Mouse (Mus musculus) C2C12 (cell line): ENCODE data around the gene Ptprn2. TPM values are rescaled to one million over a fixed set of nuclear protein-coding genes. Genes with fewer than 3 reads are reported as not detected.

Source experiments
- H3K27me3 ChIP-seq: one replicate; pipeline ENCODE4 v1.6.1; 2011; ENCODE audit not compliant: control insufficient read depth, insufficient read depth, insufficient read length
- H3K36me3 ChIP-seq: one replicate; pipeline ENCODE4 v1.6.1; 2011; ENCODE audit not compliant: control insufficient read depth, insufficient read depth
- H3K4me3 ChIP-seq: one replicate; pipeline ENCODE4 v1.5.1; 2011; ENCODE audit warnings: mild to moderate bottlenecking, control low read depth; ENCODE audit not compliant: poor library complexity, insufficient read depth, severe bottlenecking
- H3K79me2 ChIP-seq: one replicate; pipeline ENCODE4 v1.6.1; 2011; ENCODE audit not compliant: control insufficient read depth, insufficient read depth
- H3K79me3 ChIP-seq: one replicate; pipeline ENCODE4 v1.6.1; 2011; ENCODE audit warnings: low read depth, control low read depth
- H3ac ChIP-seq: one replicate; pipeline ENCODE3; 2011; ENCODE audit warnings: low read depth; ENCODE audit not compliant: control insufficient read depth, insufficient read length
- CEBPB ChIP-seq: IDR thresholded peaks from one replicate; pipeline ENCODE4 v1.6.1; 2011; ENCODE audit warnings: low read depth, mild to moderate bottlenecking, control low read depth, moderate library complexity
- CTCF ChIP-seq: IDR thresholded peaks from one replicate; pipeline ENCODE4 v1.5.1; 2011; ENCODE audit not compliant: control insufficient read depth, insufficient read depth, insufficient read length
- FOSL1 ChIP-seq: IDR thresholded peaks from one replicate; pipeline ENCODE4 v1.8.0; 2011; ENCODE audit warnings: mild to moderate bottlenecking, low read length; ENCODE audit not compliant: poor library complexity, insufficient read depth, severe bottlenecking
- MAX ChIP-seq: IDR thresholded peaks from one replicate; pipeline ENCODE4 v1.6.1; 2011; ENCODE audit warnings: mild to moderate bottlenecking, control low read depth
- MYOD1 ChIP-seq: IDR thresholded peaks from one replicate; pipeline ENCODE4 v1.6.1; 2011; ENCODE audit warnings: low read depth; ENCODE audit not compliant: control insufficient read depth, insufficient read length
- MYOG ChIP-seq: IDR thresholded peaks from one replicate; pipeline ENCODE4 v1.6.1; 2011; ENCODE audit not compliant: control insufficient read depth, insufficient read length; ENCODE audit errors: extremely low read depth
- USF1 ChIP-seq: IDR thresholded peaks from one replicate; pipeline ENCODE4 v1.6.1; 2011; ENCODE audit warnings: low read depth, mild to moderate bottlenecking, control low read depth, moderate library complexity
- polyA plus RNA-seq: library from polyadenylated mRNA; unstranded; fragments of >200 nt; fragmentation: generic; extraction: Trizol; gene quantifications from one replicate; pipeline ENCODE4 v1.2.1, GENCODE M21; 2012; ENCODE audit warnings: missing spikeins

The Ptprn2 gene
- polyA plus RNA-seq, 1 experiment = 0.41 TPM

- H3K27me3 ChIP-seq = no peaks in the 10 kb centered on the region
- H3K79me3 ChIP-seq = peaks cover 1% of the 10 kb centered on the region
- no peak overlapping the region for H3ac ChIP-seq
- TF ChIP-seq USF1 = no peak
- TF ChIP-seq FOSL1 = no peak
- TF ChIP-seq MYOG = no peak
- no peak for TF ChIP-seq CTCF
- no peak for TF ChIP-seq CEBPB
- no peak for TF ChIP-seq MYOD1
- TF ChIP-seq MAX = no peak
- H3K79me2 ChIP-seq = peaks cover 13% of the 10 kb centered on the region
- H3K4me3 ChIP-seq = no peak overlapping the region
- peaks cover 5% of the 10 kb centered on the region for H3K36me3 ChIP-seq
Observed at GRCm38 (mm10) chr12:117156256-117156655, 670.7 kb downstream of the Ptprn2 start.

- H3K27me3 ChIP-seq = no peaks in the 10 kb centered on the region
- H3K79me3 ChIP-seq = peaks cover 1% of the 10 kb centered on the region
- peaks cover 13% of the 10 kb centered on the region for H3K79me2 ChIP-seq
- H3ac ChIP-seq = no peak overlapping the region
- H3K4me3 ChIP-seq = no peak overlapping the region
- TF ChIP-seq MYOG (no peak), FOSL1 (no peak), CTCF (no peak), MAX (no peak), USF1 (no peak), MYOD1 (no peak), CEBPB (no peak)
- peaks cover 5% of the 10 kb centered on the region for H3K36me3 ChIP-seq
Observed at GRCm38 (mm10) chr12:117156786-117157185, 671.3 kb downstream of the Ptprn2 start.

- Histone ChIP-seq H3K79me2 (peaks cover 13% of the 10 kb centered on the region), H3ac (no peak overlapping the region), H3K79me3 (peaks cover 1% of the 10 kb centered on the region), H3K27me3 (no peaks in the 10 kb centered on the region), H3K4me3 (no peak overlapping the region), H3K36me3 (peaks cover 5% of the 10 kb centered on the region)
- no peak for TF ChIP-seq FOSL1
- no peak for TF ChIP-seq MYOD1
- TF ChIP-seq CEBPB = no peak
- no peak for TF ChIP-seq CTCF
- no peak for TF ChIP-seq USF1
- no peak for TF ChIP-seq MYOG
- TF ChIP-seq MAX = no peak
Observed at GRCm38 (mm10) chr12:117157249-117157648, 671.7 kb downstream of the Ptprn2 start.

- no peaks in the 10 kb centered on the region for H3K27me3 ChIP-seq
- peaks cover 13% of the 10 kb centered on the region for H3K79me2 ChIP-seq
- H3K4me3 ChIP-seq = no peak overlapping the region
- H3K36me3 ChIP-seq = peaks cover 5% of the 10 kb centered on the region
- no peak overlapping the region for H3ac ChIP-seq
- H3K79me3 ChIP-seq = peaks cover 1% of the 10 kb centered on the region
- TF ChIP-seq CTCF (no peak), MYOG (no peak), MAX (no peak), USF1 (no peak), FOSL1 (no peak), MYOD1 (no peak), CEBPB (no peak)
Observed at GRCm38 (mm10) chr12:117157660-117158386, 672.3 kb downstream of the Ptprn2 start.

GRCm38 (mm10) chr12:117158950-117159668, 673.6 kb downstream of the Ptprn2 start:
- Histone ChIP-seq H3ac (no peak overlapping the region), H3K27me3 (no peaks in the 10 kb centered on the region), H3K79me2 (peaks cover 13% of the 10 kb centered on the region), H3K79me3 (peaks cover 8% of the 10 kb centered on the region), H3K4me3 (no peak overlapping the region), H3K36me3 (peaks cover 5% of the 10 kb centered on the region)
- TF ChIP-seq MYOG (no peak), MAX (no peak), USF1 (no peak), CTCF (no peak), MYOD1 (no peak), CEBPB (no peak), FOSL1 (no peak)
